Mouse (Mus musculus) stomach, postnatal 0 days (tissue): ENCODE data around the gene Six6. TPM values are rescaled to one million over a fixed set of nuclear protein-coding genes. Genes with fewer than 3 reads are reported as not detected.
A peak's percentile ranks its signal among the peaks of the same experiment; 100 is the strongest.

Source experiments
- ATAC-seq: fragments of 200-750 bp; cut with Nextera tagmentation; 2 replicates; pipeline ENCODE4 v1.8.0; 2017; ENCODE audit not compliant: low FRiP score, low TSS enrichment
- DNase-seq: peaks from one replicate; pipeline ENCODE4 v3.0.0-alpha.2; 2016; ENCODE audit warnings: low spot score
- H3K27ac ChIP-seq: fragments of 300-500 bp; sonication (generic); replicated peaks from 2 replicates; pipeline ENCODE4 v1.5.1; 2014; ENCODE audit warnings: mild to moderate bottlenecking, control low read depth
- H3K27me3 ChIP-seq: fragments of 300-500 bp; sonication (generic); 2 replicates; pipeline ENCODE4 v1.6.1; 2014; ENCODE audit warnings: low read length; ENCODE audit not compliant: control insufficient read depth, insufficient read depth
- H3K36me3 ChIP-seq: fragments of 300-500 bp; sonication (generic); 2 replicates; pipeline ENCODE4 v1.6.1; 2014; ENCODE audit warnings: low read length, mixed read lengths; ENCODE audit not compliant: control insufficient read depth, insufficient read depth
- H3K4me1 ChIP-seq: fragments of 300-500 bp; sonication (generic); replicated peaks from 2 replicates; pipeline ENCODE4 v1.6.1; 2014; ENCODE audit warnings: antibody characterized with exemption; ENCODE audit not compliant: control insufficient read depth, insufficient read depth
- H3K4me2 ChIP-seq: fragments of 300-500 bp; sonication (generic); replicated peaks from 2 replicates; pipeline ENCODE4 v1.6.1; 2014; ENCODE audit warnings: low read depth, mild to moderate bottlenecking, control low read depth, moderate library complexity
- H3K4me3 ChIP-seq: fragments of 300-500 bp; sonication (generic); 2 replicates; pipeline ENCODE4 v1.5.1; 2014; ENCODE audit warnings: low read depth, low read length, control low read depth
- H3K9ac ChIP-seq: fragments of 300-500 bp; sonication (generic); 2 replicates; pipeline ENCODE4 v1.6.1; 2014; ENCODE audit warnings: mild to moderate bottlenecking, low read length, control low read depth, mixed read lengths
- H3K9me3 ChIP-seq: fragments of 300-500 bp; sonication (generic); 2 replicates; pipeline ENCODE4 v1.6.1; 2016; ENCODE audit warnings: low read length; ENCODE audit not compliant: control insufficient read depth
- CTCF ChIP-seq: IDR thresholded peaks from 2 replicates; pipeline ENCODE4 v1.5.1; 2016; ENCODE audit warnings: antibody characterized with exemption, low read depth, mild to moderate bottlenecking, moderate library complexity
- EP300 ChIP-seq: optimal IDR thresholded peaks from 2 replicates; pipeline ENCODE3; 2016; ENCODE audit warnings: antibody characterized with exemption
- WGBS: fragments of 180-500 bp; shearing (Covaris S2); extraction: QIAGEN DNeasy Blood & Tissue Kit; methylation state at CpG from one replicate; pipeline ENCODE4 v1.1.7; 2014; 5-methylcytosine and 5-hydroxymethylcytosine counted together
- polyA plus RNA-seq: library from polyadenylated mRNA; unstranded; fragments of >200 nt; fragmentation: Nextera tagmentation; extraction: Ambion mirVana; gene quantifications from 2 replicates; pipeline ENCODE4 v1.2.1, GENCODE M21; 2015

Gene Six6
- polyA plus RNA-seq, 1 experiment from 2014 or later: not detected

DNA sequence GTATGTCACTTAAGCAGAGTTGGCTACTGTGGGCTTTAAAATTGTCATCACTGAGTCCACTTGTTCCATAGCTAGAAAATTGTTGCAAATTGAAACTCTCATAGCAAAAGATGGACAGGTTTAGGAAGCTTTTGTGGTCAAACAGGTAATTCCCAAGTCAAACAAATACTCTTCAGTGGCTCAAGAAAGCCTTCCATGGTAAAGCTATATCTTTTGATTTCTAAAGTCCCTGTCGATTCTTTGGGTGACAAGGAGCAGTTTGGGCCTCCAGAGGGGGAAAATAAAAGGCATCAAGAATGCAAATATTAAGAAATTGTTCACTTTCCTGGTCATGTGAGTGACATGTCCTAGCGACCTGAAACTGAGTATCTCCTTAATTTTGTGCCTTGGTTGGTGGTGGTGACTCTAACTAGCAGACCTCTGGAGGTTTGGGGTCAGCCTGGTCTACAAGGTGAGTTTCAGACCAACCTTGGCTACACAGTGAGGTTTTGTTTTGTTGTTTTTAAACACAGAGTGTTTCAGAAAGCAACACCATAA is 4.0 kb downstream of the Six6 start:
- Histone ChIP-seq H3K4me1 (no peaks in the 10 kb centered on the region), H3K4me2 (no peak overlapping the region), H3K27me3 (peaks cover 46% of the 10 kb centered on the region), H3K9me3 (no peaks in the 10 kb centered on the region), H3K27ac (no peak overlapping the region), H3K4me3 (no peak overlapping the region), H3K9ac (no peak overlapping the region), H3K36me3 (no peaks in the 10 kb centered on the region)
- TF ChIP-seq EP300 (no peak), CTCF (no peak)
- DNase-seq (no peak), ATAC-seq (no peak)
- WGBS: 9% methylated on average over 2 of the region's 2 CpGs

DNA sequence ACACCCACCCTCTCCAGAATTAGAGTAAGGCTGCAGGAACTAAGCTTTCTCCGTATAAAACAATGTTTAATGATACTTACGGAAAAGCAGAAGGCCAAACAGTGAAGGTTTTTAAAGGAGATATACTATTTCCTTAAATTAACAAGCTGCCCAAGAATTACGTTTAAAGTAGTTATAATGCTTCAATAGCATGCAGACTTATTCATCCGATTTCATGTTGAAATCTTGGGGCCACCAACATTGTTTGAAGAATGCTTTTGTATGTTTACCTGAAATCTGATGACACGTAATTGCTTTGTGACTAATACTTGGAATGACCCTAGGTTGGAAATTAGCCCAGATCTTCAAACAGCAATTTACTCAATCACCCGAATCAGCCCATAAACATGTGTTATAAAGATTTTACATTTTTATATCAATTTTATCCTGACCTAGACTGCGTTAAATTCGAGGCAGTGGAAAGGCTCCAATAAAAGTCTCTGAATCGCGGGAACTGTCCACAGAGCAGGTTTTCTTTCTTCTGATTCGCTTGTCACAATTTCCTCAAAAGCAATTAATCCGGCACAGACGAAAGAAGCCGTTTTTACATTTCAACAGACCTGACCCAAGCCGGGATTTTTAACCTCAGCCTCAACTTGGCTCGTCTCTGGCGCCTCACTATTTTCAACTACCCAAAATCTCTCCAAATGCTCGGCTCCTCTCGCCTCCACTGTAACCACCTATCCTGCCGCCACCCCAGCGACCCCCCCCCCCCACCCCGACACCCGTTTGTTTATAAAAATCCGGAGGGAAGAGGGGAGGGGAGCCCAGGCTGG is 4.9 kb downstream of the Six6 start:
- WGBS: 3% methylated on average over 24 of the region's 24 CpGs
- Histone ChIP-seq H3K27me3 (peaks cover 39% of the 10 kb centered on the region), H3K36me3 (no peaks in the 10 kb centered on the region), H3K4me3 (peak overlapping the region; percentile 29; the same call in 1 of the 2 replicates), H3K9me3 (no peaks in the 10 kb centered on the region), H3K4me2 (peak overlapping the region; percentile 46; the same call in 1 of the 2 replicates), H3K4me1 (no peaks in the 10 kb centered on the region), H3K9ac (no peak overlapping the region), H3K27ac (no peak overlapping the region)
- DNase-seq (no peak), ATAC-seq (no peak)
- TF ChIP-seq CTCF (no peak), EP300 (no peak)

DNA sequence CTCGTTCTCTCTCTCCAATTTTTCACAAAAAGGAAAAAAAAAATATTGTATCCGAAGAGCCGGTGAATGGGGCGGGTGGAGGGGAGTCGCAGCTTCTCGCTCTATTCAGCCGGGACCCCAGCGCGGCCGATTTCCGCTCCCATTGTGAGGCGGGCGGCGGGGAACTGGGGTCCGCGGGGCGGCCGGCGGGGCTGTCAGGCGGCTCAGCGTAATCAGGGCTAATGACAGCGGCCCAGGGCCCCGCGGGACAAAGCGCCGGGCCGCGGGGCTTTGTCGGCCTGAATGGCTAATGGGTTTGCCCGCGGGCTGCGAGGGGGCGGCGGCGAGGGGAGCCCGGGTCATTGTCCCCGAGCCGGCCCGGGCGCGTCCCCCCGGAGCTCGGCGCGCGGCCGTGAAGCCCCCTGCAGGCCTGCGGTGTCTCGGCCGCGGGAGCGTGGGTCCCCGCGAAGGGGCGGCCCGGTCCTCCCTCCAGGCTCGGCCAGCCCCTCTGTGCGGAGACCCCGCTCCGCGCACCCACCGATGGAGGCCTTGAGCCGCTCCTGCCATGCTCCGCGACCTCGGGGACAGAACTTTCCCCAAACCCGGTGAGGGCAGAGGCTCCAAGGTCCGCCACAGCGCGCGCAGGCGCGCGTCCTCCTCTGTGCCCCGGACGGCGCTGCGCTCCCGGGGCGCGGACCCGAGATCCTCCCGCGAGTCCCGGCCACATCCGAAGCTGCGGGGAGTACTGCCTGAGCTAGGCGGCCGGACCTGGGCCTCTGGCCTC is 5.8 kb downstream of the Six6 start:
- Histone ChIP-seq H3K9ac (no peak overlapping the region), H3K4me2 (peak overlapping the region; percentile 46), H3K9me3 (no peaks in the 10 kb centered on the region), H3K27ac (no peak overlapping the region), H3K27me3 (peaks cover 31% of the 10 kb centered on the region), H3K4me3 (peak overlapping the region; percentile 29), H3K4me1 (no peaks in the 10 kb centered on the region), H3K36me3 (no peaks in the 10 kb centered on the region)
- DNase-seq (no peak), ATAC-seq (no peak)
- WGBS: under 1% methylated on average over 73 of the region's 89 CpGs
- TF ChIP-seq CTCF (no peak), EP300 (no peak)

- ATAC-seq (no peak), DNase-seq (no peak)
- WGBS: 17% methylated on average over 8 of the region's 8 CpGs
- Histone ChIP-seq H3K9me3 (no peaks in the 10 kb centered on the region), H3K27me3 (peaks cover 28% of the 10 kb centered on the region), H3K4me1 (no peaks in the 10 kb centered on the region), H3K4me3 (no peak overlapping the region), H3K9ac (no peak overlapping the region), H3K27ac (no peak overlapping the region), H3K36me3 (no peaks in the 10 kb centered on the region), H3K4me2 (no peak overlapping the region)
- TF ChIP-seq CTCF (no peak), EP300 (no peak)
Observed at GRCm38 (mm10) chr12:72946064-72946395, 6.3 kb downstream of the Six6 start.

GRCm38 (mm10) chr12:72946805-72947204 is 7.1 kb downstream of the Six6 start:
- TF ChIP-seq CTCF: no peak
- no peak for TF ChIP-seq EP300
- no peak overlapping the region for H3K4me2 ChIP-seq

GRCm38 (mm10) chr12:72947335-72947734 is 7.6 kb downstream of the Six6 start:
- Histone ChIP-seq H3K4me2 (no peak overlapping the region), H3K36me3 (no peaks in the 10 kb centered on the region), H3K27me3 (peaks cover 28% of the 10 kb centered on the region), H3K4me1 (no peaks in the 10 kb centered on the region), H3K27ac (no peak overlapping the region), H3K4me3 (no peak overlapping the region), H3K9me3 (no peaks in the 10 kb centered on the region), H3K9ac (no peak overlapping the region)
- no peak for DNase-seq
- no peak for TF ChIP-seq CTCF
- TF ChIP-seq EP300: no peak
- no peak for ATAC-seq
- 9% methylated on average over 2 of the region's 2 CpGs for WGBS

More at GRCm38 (mm10) chr12:72946805-72947204, 7.1 kb downstream of the Six6 start:
- ATAC-seq: no peak
- H3K27ac ChIP-seq: no peak overlapping the region
- DNase-seq: no peak
- no peak overlapping the region for H3K4me3 ChIP-seq
- no peak overlapping the region for H3K9ac ChIP-seq
- H3K27me3 ChIP-seq: peaks cover 28% of the 10 kb centered on the region
- H3K9me3 ChIP-seq: no peaks in the 10 kb centered on the region
- H3K4me1 ChIP-seq: no peaks in the 10 kb centered on the region
- H3K36me3 ChIP-seq: no peaks in the 10 kb centered on the region
